In the genomic region with DNA sequence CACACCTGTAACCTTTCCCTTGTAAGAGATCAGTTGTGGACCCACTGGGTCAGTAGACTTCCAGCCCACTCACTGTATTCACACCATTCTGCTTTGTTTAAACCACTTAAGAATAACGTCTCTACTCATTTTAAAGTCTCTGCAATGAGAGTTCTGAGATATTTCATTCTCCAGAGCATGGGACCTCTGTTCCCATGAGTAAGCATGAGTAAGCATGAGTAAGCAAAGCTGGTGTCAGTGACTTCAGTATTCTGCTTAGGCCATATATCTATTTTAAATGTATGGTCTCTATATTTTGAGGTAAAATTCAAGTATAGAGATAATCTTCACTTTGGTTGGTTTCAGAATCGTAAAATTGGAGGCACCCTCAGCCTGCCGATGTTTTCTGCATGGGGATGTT, we compare ENCODE assay signal across 17 mouse cellular contexts. TPM values are rescaled to one million over a fixed set of nuclear protein-coding genes. Genes with fewer than 3 reads are reported as not detected.
"Had no signal": no experiment of that assay in that cellular context is flagged by ENCODE, and none has a peak within 500 bp of the region (broad histone marks: within the 10 kb centered on the region; RNA-seq: fewer than 3 reads in every experiment).

No protein-coding gene starts in this region.

- H3K27me3 ChIP-seq: midbrain, embryonic 12.5 days; neural tube, embryonic 13.5 days; neural tube, embryonic 15.5 days; stomach, embryonic 15.5 days had no signal

- H3K36me3 ChIP-seq: midbrain, embryonic 10.5 days; midbrain, embryonic 12.5 days; neural tube, embryonic 13.5 days; neural tube, embryonic 15.5 days; stomach, embryonic 15.5 days had no signal

- H3K4me3 ChIP-seq: midbrain, embryonic 10.5 days; midbrain, embryonic 12.5 days; myocyte; neural tube, embryonic 13.5 days; neural tube, embryonic 15.5 days; stomach, embryonic 15.5 days had no signal

- DNase-seq: lung, postnatal 10 days; lung, postnatal 4 days; midbrain, embryonic 14.5 days; right cerebral cortex, adult 18-20 months had no signal

RNA-seq across cellular contexts. Expression of a gene that starts 57.0 kb away (rescaled TPM):
- total RNA-seq: megakaryocyte, adult 5-6 weeks; megakaryocyte-erythroid progenitor cell, adult 5-6 weeks had no signal
- polyA plus RNA-seq: lung, embryonic 14.5 days; lung, embryonic 16.5 days; midbrain, embryonic 10.5 days; midbrain, embryonic 12.5 days; myocyte; spleen, adult 2 months; stomach, embryonic 15.5 days; testis, adult 2 months; urinary bladder, adult 2 months had no signal
